Mouse (Mus musculus): ENCODE measurements around the gene Sesn1.

GRCm38 (mm10) chr10:41939090-41939489 lies 129.4 kb downstream of the Sesn1 start:
- TF ChIP-seq EP300 (IDR thresholded peaks at IDR 0.05; ENCODE audit: insufficient read depth, low read depth, low read length), result no peak
- TF ChIP-seq POLR2A (IDR thresholded peaks at IDR 0.05; ENCODE audit: insufficient read depth, low read length), result no peak
